Mouse (Mus musculus) bone marrow macrophage, adult 2 months (primary cell): Measurements from ENCODE around the gene Gm20388. TPM values are rescaled to one million over a fixed set of nuclear protein-coding genes. Genes with fewer than 3 reads are reported as not detected.
A peak's percentile ranks its signal among the peaks of the same experiment; 100 is the strongest.

Source experiments
- H3K27ac ChIP-seq: 2 replicates; pipeline ENCODE4 v1.5.1; 2012; ENCODE audit warnings: low read depth, low read length; ENCODE audit not compliant: insufficient read depth
- H3K4me1 ChIP-seq: 2 replicates; pipeline ENCODE4 v1.6.1; 2012; ENCODE audit warnings: low read length; ENCODE audit not compliant: control insufficient read depth, insufficient read depth
- H3K4me3 ChIP-seq: 2 replicates; pipeline ENCODE4 v1.5.1; 2012; ENCODE audit warnings: mild to moderate bottlenecking, low read length, moderate library complexity; ENCODE audit not compliant: insufficient read depth
- CTCF ChIP-seq: IDR thresholded peaks from 2 replicates; pipeline ENCODE4 v1.5.1; 2012; ENCODE audit warnings: low read depth, mild to moderate bottlenecking, low read length, moderate library complexity
- POLR2A ChIP-seq: IDR thresholded peaks from 2 replicates; pipeline ENCODE4 v1.6.1; 2012; ENCODE audit warnings: mild to moderate bottlenecking, low read depth, low read length, borderline replicate concordance
- polyA plus RNA-seq: library from polyadenylated mRNA; stranded (reverse); fragments of >200 nt; gene quantifications from 2 replicates; pipeline ENCODE4 v1.2.4, GENCODE M21; 2012; ENCODE audit not compliant: missing spikeins, insufficient read depth, insufficient read length

Gm20388 gene
- polyA plus RNA-seq, 1 experiment: 32.7 TPM

DNA sequence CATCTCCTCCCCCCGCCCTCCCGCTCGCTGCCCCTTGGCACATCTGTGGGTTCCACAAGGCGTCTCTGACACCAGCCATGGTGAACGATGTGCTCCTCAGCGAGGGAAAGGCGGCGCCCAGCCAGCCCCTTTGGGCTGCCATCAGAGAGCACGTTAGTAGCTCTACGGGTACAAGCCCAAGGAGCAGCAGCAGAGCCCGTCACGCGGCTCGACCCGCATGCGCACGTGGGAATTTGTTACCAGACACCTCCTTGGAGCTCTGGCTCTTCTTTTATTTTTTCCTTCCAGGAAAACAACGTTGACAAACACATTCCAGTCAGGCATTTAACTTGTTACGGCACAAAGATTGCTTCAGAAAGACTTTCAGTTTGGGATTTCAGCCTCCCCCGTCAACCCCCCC is 1765.1 kb downstream of the Gm20388 start:
- Histone ChIP-seq H3K27ac (no peak overlapping the region), H3K4me3 (no peak overlapping the region), H3K4me1 (peaks cover 3% of the 10 kb centered on the region)
- TF ChIP-seq CTCF: no peak
- no peak for TF ChIP-seq POLR2A

GRCm38 (mm10) chr8:121678696-121679095 is 1768.1 kb downstream of the Gm20388 start:
- H3K27ac ChIP-seq: no peak overlapping the region
- H3K4me3 ChIP-seq: no peak overlapping the region
- no peak for TF ChIP-seq CTCF
- no peak for TF ChIP-seq POLR2A
- peaks cover 3% of the 10 kb centered on the region for H3K4me1 ChIP-seq

- Histone ChIP-seq H3K4me1 (peaks cover 3% of the 10 kb centered on the region), H3K4me3 (no peak overlapping the region)
- TF ChIP-seq CTCF (no peak), POLR2A (no peak)
These were observed 1770.3 kb downstream of the Gm20388 start for GRCm38 (mm10) chr8:121680896-121681295.

DNA sequence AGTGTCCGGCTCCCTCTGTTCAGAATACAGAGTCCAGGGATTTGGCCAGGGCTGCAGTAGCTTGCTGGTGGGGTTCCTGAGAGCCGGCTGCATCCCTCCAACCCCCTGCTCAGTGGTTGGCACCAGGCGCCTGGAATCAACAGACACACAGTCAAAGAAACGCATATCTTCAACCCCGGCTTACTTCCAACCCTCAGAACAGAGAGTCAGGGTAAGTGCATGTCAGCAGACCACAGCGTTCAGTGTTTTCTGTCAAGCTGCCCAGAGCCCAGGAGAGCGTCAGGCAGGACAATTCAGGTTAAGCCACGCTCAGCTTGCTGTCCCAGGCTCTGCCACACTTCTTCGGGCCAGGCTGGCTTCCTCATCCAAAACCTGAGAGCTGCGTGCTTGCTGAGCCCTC is 1770.8 kb downstream of the Gm20388 start:
- H3K4me3 ChIP-seq: no peak overlapping the region
- no peak for TF ChIP-seq POLR2A
- no peak for TF ChIP-seq CTCF
- no peak overlapping the region for H3K27ac ChIP-seq
- H3K4me1 ChIP-seq: peaks cover 3% of the 10 kb centered on the region

More at GRCm38 (mm10) chr8:121680896-121681295, 1770.3 kb downstream of the Gm20388 start:
- no peak overlapping the region for H3K27ac ChIP-seq

- Histone ChIP-seq H3K4me3 (no peak overlapping the region), H3K4me1 (no peaks in the 10 kb centered on the region), H3K27ac (no peak overlapping the region)
- TF ChIP-seq POLR2A: no peak
- TF ChIP-seq CTCF: no peak
These were observed 1772.6 kb downstream of the Gm20388 start for GRCm38 (mm10) chr8:121683083-121683832.

GRCm38 (mm10) chr8:121685419-121685818 is 1774.8 kb downstream of the Gm20388 start:
- H3K4me3 ChIP-seq: no peak overlapping the region
- TF ChIP-seq CTCF: peak; percentile 82
- TF ChIP-seq POLR2A: no peak
- H3K27ac ChIP-seq: no peak overlapping the region
- H3K4me1 ChIP-seq: no peaks in the 10 kb centered on the region

DNA sequence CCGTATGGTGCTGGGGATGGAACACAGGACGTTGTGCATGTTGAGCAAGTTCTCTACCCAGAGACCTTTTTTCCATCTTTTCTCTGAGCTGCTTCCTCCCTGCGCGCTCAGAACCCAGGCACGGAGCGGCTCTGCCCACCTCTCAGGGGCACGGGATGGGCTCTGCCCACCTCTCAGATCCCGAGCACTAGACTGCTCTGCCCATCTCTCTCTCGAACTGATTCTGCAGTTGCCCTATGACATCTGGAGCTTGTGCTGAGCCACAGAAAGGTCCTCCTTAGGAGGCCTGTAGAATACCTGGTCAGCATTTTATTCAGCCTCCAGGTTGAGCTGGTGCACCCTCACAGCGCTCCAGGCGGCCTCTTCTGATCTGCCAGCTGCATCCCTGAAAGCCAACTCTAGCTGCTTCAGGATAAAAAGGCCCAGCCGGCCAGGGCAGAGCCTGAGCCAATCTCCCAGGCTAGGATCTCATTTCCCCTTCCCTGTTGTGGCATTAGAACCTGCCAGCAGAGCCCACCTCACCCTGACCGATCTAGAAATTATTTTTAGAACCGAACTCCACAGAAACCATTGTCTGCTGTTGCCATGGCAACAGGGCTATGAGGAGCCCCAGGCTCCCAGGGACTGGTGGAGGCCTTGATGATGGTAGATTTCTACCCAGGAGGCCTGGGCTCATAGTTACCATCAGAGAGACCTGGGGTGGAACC is 1777.0 kb downstream of the Gm20388 start:
- TF ChIP-seq POLR2A (no peak), CTCF (no peak)
- Histone ChIP-seq H3K4me1 (no peaks in the 10 kb centered on the region), H3K27ac (no peak overlapping the region), H3K4me3 (no peak overlapping the region)

GRCm38 (mm10) chr8:121688496-121688895 is 1777.9 kb downstream of the Gm20388 start:
- Histone ChIP-seq H3K4me1 (no peaks in the 10 kb centered on the region), H3K27ac (no peak overlapping the region), H3K4me3 (no peak overlapping the region)
- TF ChIP-seq CTCF (no peak), POLR2A (no peak)

- H3K27ac ChIP-seq: no peak overlapping the region
- peaks cover 20% of the 10 kb centered on the region for H3K4me1 ChIP-seq
- TF ChIP-seq POLR2A (no peak), CTCF (peak; percentile 89)
- H3K4me3 ChIP-seq: no peak overlapping the region
These were observed 1783.8 kb downstream of the Gm20388 start for GRCm38 (mm10) chr8:121694453-121694852.

- H3K4me1 ChIP-seq: peaks cover 20% of the 10 kb centered on the region
- H3K4me3 ChIP-seq: no peak overlapping the region
- no peak for TF ChIP-seq POLR2A
- no peak for TF ChIP-seq CTCF
- peak overlapping the region; percentile 62 for H3K27ac ChIP-seq
These were observed 1785.0 kb downstream of the Gm20388 start for GRCm38 (mm10) chr8:121695585-121696184.
